Mouse (Mus musculus): Measurements from ENCODE around the gene Ajap1.

Ajap1 gene

DNA sequence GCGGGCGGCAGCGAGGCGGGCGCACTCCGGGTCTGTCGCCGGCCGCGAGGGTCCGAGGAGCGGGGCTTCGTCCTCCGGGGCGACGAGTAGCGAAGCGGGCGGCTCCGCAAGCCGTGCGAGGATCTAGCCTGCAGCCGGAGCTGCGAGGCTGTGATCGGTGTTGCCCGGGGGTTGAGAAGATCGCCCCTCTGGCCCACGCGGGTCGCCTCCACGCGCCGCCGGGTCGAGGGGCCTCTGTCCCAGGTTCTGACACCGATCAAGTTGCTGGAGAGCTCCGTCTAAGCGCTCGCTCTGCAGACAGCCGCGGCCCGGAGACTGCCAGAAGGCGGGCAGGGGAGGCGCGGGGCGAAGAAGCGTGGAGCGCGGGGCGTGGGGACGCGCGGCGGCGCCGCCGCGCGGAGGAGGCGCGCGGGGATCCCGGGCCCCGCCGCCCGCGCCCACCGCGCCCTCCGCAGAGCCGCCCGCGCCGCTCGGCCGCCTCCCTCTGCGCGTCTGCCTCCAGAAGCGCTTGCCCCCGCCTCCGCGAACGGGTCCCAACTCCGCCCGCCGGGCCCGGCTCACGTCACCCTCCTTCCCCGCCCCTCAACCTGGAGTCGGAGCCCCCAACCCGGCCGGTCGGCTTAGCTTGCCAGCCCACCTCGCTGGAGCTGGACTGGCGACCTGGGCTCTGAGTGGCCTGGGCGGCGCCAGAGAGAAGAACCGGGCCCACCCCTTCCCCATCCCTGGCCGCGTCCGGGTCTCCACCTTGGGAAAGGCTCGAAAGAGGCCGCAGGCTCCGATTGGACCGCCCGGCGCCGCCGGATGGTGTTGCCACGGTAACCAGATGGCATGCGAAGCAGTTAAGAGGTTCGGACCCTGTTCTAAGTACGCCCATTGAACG is at the start of gene Ajap1:
Gene Ajap1, minus strand, starts transcription at position 353 of the 880 bp plus-strand sequence.
- no peak for DNase-seq

DNA sequence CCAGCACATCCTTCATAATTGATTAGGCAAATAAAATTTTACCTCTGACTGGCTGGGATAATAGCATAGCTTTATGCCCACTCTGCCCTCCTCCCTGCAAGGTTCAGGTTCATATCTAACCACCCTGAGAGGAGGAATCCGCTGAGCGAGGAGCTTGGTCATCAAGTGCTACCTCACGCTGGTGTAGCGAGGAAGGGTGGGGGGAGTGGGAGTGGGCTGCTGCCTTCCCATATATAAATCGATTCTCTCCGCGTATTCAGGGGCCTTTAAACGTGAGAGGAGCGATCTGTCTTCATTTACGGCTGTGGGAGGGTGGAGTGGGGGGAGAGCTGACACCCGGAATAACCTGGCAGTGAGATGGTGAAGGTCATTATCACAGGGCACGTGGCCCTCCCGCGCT is 47.9 kb upstream of the Ajap1 start:
- no peak for DNase-seq

DNA sequence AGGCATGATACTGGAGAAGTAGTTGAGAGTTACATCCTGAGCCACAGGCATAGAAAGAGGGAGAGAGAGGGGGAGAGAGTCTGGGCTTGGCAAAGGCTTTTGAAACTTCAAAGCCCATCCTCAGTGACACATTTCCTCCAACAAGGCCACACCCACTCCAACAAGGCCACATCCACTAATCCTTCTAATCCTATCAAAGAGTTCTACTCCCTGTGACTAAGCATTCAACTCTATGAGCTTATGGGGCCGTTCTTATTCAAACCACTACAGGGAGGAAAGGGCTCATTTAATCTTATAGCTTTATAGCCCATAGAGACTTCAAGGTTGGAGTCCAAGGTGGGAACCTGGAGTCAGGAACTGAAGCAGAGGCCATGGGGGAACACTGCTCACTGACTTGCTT is 39.0 kb upstream of the Ajap1 start:
- no peak for DNase-seq

DNA sequence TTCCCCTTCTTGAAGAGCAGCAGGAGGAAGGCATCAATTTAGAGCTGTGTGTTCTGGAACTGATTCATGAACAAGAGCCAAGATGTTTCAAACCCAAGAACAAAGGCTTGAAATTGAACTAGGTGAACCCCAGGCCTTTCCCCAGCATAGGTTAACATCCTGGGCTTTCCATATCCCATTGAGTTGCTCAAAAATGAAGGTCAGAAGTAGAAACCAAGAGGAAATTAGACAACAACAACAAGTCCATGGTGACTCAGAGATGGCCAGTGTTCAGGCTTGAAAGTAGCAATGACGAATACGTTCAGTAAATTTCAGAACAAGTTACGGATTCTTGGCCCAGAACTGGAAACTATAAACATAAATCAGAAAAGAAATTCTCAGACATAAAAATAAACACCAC is 37.3 kb upstream of the Ajap1 start:
- no peak for DNase-seq

DNA sequence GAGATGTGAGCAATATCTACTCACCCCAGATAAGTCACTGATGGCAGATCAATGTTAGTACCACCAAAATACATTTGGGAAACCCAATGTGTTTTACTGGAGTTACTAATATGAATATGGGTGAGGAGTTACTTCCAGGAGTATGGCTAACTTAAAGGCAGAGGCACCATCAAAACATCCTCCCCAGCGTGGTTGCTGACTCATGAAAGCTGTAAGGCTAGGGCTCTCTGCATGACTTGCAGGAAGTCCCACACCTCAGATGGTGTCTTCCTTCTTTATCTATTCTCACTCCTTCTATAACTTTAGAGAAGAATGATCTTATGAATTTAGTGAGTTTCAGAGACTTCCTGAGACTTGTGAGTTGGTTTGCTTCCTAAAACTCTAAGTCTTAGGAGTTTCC is 36.7 kb upstream of the Ajap1 start:
- DNase-seq = no peak

DNA sequence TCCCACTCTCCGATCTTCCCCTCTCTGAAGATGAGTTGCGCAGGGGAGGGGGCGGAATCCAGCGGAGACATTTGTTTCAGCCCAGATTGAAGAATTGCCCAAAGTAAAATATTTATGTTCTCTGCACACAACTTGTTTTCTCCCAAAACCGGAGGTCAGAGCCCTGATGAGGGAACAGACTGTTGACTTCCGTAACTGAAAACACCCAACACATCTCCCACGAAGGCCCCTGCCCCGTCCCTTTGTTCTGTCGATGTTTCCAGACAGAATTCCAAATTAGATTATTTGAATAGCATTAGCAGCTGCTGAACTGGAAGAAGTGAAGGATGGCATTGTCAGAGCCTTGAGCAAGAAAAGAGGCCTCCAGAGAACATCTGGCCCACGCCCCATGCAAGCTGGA is 33.2 kb upstream of the Ajap1 start:
- DNase-seq = no peak

DNA sequence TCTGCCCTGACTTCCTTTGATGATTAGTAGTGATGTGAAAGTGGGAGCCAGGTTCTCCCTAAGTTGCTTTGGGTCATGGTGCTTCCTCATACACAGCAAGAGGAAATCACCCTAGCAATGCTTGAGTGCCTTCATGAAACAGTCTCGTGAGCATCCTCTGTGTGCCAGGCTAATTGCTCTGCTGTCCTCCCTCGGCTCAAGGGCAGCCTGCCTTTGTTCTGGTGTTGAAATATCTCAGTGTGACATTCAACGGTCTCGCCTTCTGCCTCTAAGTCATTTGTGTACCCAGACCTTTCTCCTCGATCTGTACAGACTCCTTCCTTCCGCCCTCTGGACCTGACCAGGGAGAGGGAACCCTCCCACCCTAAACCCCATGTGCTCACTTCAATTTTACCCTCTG is 31.5 kb upstream of the Ajap1 start:
- no peak for DNase-seq

DNA sequence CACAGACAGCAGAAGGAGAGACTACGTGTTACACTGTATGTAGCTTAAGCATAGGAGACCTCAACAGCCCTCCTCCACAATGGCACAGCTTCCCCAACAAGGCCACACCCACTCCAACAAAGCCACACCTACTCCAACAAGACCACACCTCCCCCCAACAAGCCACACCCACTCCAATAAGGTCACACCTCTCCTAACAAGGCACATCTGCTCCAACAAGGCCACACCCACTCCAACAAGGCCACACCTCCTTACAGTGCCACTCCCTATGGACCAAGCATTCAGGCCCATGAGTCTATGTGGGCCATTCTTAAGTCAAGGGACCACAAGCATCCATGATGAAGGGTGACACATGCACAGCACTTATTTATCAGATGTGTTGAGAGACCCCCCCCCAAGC is 28.9 kb upstream of the Ajap1 start:
- DNase-seq = no peak

DNA sequence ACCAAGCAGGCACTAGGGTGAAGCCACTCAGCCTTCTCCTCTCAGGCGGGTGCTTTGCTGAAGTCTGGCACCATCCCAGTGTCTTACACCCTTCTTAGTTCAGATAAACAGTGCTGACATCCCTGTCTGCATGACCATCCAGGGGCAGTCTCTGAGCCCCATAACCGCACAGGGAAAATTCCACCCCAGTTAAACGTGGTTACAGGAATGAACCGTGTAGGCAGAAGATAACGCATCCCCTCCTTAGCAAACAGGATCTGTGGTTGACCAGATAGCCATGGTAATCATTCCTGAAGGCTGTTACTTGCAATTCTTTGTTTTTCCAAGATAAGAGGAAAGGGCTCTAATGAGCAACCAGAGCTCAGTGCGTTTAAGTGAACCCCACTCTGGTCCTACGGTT is 19.3 kb upstream of the Ajap1 start:
- no peak for DNase-seq

DNA sequence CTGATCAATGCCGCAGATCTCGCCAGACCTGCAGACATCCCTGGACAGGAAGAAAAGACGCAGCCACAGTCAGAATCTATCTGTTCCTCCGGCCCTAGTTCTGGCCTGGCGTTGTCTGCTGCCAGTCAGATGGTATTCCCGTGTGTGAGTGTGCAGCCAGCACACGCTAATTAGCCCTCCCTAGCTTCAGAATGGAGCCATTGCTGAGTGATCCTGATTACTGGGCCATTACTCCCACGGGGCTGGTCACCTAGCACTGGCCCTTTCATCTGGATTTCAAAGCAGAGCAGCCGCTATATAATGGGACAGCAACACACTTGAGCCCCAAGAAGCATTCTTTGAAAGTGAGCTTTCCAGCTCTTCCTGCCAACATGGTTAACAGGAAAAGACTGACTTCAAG is 9.8 kb upstream of the Ajap1 start:
- no peak for DNase-seq

DNA sequence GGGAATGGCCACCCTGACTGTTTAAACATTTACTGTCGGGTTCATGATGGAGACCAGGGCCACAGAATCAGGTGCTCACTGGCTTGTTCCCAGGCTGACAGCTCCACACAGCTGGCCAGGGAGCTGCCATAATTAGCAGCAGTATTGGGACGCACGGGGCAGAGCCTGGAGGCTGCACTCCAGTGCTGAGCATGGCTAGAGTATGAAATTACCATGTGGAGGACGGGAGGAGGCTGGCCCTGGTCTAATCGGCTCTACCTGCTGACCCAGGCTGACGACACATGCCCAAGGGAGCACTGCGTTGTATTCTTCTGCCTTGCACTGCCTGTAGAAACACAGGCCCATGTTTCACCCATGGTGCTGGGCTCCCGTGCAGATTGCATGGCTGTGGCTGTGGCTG is 6.5 kb upstream of the Ajap1 start:
- no peak for DNase-seq

DNA sequence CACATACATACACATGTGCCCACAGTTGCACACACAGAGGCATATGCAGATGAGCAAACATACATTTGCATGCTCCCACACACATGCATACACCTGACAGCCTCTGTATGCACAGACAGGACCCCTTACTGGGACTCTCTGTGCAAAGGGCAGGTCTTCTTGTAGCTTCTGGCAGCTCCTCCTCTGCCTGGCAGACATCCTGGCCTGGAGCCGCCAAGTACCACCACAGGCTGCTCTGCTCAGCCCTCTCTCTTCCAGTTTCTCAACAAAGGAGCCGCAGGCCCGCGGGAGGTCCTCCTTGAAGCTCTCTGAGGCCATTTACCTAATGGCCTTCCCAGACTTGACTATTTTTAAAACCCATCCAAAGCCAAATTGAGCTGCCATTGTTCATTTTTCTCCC is 3.3 kb upstream of the Ajap1 start:
- DNase-seq = no peak

DNA sequence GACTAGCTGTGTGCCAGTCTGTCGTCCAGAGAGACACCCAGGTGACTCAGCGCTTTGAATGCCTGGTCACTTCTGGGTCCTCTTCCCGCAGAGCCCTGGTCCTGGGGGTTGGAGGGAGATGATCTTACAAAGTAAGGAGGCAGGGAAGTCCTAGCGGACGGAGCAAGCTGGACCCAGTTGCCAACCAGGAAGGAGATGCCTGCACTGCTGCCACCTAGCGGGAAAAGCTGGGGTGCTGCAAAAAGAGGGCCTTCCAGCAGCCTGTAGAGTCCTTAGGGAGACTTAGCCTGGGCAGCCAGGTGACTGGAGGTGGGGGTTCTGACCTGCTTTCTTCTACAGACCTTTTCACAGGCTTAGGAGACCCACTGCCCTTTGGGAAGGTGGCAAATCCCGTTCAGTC is 1.8 kb upstream of the Ajap1 start:
- peak in 1 of 2 experiments; percentile 4 for DNase-seq

DNA sequence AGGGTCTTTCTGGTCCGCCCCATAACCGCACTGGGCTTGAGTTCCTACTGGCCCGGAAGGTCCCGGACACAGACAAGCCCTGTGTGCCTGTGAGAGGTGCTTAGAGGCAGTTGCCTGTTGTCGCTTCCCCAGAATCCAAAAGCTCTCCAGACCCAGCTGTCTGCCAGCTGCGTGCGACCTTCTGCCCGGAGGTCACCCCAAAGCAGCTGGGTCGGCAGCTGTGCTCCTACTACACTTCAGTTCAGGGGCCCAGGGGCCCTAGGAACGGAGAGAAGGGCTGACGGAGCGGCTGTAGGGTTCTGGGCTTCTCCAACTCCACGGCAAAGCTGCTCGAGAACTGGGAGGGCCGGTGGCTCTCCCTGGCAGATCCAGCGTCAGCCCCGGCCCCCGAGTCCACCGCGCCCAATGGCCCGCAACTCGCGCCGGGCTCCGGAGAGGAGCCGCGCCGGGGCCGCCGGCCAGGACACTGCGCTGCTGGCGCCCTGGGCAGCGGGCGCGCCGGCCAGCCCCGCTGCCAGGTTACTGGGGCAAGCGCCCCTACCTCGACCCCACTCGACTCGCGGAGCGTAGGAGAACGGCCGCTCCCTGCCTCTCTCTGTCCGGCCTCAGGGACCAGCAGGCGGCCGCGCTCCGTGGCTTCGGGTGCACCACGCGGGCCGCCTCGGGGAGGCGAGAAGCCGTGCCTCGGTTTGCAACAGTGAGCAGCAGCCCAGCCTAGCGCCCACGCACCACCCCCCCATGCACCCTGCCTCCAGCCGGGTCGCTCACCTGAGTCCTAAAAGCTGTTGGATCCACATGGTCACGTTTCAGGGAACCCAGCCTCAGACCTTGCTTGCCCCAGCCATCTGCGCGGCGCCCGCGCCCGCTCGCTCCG is 1.0 kb downstream of the Ajap1 start:
- DNase-seq = no peak

DNA sequence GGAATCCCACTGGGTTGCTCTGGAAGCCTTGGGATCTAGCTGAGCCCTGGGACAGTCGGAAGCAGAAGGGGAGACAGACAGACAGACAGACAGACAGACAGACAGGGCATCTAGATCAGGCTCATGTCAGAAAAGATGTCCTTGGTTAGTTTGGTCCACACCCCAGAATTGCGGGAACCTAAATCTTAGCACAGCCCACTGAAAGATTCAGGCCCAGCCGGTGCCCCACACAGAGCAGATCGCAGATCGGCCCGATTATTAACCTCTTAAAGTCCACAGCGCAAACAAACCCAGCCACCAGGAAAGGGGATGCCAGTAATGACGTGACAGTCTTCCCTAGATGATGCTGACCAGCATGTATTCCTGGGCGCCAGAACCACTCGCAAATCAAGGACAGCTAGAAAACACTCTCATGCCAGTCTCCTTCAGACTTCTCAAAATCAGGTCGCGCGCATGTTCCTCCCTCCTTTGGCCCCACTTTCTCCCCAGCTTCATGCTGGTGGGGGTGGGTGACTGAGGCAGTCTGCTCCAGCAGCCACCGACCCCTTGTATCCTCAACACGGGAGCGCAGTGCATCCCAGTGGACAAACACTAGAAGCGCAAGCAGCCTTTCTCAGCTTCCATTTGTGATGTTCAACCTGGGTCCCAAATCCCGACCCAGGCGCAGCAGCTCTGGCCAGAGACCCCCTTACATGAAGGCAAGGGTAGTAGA is 1.9 kb downstream of the Ajap1 start:
- no peak for DNase-seq

DNA sequence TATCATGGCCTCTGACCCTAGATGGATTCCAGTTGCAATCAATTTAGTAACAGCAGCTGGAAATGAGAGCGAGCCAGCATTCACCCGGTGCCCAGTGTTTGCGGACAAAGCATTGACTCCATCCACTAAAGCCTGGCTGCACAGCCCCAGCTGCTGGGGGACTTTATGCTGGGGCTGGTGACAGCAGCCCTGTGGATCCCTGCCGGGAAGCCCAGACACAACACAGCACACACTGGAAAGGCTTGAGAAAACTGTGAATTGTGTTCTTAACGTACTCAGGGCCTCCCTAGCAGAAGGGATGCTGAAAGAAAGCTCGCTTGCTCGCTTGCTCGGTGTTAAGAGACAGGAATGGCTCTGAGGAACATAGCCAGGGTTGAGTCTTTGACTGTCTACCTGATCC is 3.5 kb downstream of the Ajap1 start:
- DNase-seq = no peak

DNA sequence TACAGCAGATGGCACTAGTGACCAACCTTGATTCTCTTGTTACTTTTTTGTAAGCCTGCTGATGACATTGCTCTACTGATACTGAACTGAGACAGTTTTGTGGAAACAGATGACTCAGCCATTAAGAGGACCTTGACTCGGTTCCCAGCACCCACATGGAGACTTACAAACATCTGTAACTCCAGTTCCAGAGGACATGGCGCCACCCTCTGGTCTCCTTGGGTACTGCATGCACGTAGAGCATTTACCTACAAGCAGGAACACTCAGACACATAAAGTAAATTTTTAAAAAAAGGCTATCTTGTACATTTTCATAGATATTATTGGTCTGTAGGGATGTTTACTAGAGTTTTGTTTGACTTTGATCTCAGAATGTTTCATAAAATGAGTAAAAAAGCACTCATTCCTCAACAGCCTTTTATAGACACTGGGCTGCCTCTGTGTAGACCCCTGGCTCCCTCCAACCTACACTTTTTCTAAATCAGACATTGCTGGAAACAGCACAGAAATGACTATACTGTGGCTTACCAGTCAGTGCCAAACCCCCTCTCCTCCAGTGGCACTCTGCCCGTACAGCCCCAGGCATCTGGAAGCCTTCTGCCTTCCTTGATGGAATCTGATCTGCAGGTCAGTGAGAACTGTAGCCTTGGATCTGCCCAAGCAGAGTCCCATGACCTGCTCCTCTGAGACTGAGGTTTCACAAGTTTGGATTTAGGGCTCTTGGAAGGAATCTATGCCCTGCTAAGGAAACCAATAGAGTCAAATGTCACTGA is 8.9 kb downstream of the Ajap1 start:
- DNase-seq = no peak

DNA sequence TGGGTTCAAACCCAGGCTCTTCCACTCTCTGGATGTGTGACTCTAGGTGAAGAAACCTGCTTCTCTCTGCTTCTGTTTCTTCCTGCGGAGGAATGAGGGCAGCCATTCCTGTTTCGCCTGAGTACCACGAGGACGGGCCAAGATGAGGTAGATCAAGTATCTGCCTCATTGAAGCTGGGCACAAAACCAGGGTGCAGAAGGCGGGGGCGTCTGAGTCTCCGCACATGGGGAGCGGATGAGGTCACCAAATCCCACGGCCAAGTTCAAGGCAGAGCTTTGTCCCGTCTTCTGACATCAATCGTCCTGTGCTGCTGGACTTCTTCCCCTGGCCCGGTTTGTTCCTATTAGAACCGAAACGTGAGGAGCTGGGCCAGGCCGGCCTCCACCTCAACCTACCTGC is 12.9 kb downstream of the Ajap1 start:
- no peak for DNase-seq

DNA sequence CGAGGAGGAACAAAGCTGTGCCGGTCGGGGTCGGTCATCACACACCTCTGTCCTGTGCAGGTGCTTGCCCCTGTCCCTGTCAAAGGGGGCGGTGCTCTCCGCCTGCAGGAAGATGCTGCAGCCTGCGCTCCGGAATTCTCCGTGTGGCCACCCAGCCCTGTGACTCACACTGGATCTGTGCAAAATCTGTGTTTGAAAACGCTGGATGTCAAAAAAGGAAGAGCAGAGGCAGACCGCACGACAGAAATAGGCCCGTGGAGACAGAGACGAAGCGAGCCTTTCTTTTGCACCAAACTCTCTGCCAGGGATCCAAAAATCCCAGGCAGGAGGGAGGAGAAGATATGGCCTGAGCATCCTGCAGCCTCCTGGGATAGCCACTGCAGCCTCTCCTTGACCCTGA is 22.7 kb downstream of the Ajap1 start:
- no peak for DNase-seq

DNA sequence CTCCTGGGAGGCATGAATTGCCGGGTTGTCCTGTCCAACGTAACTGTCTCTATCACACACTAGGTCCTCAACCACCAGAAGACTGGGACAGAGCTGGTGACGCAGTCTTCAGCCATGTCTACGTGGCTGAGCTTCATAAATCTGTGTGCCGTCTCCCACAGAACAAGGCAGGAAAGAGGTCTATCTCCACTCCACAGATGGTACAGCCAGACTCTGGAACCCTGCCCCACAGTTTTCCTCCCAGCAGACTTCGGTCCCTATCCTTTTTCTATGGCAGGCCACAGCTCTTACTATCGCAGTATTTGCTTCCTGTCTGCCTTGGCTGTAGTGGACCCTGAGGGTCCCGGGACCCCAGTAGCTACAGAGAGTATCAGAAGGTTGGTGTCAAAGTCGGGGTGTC is 23.1 kb downstream of the Ajap1 start:
- DNase-seq = no peak

DNA sequence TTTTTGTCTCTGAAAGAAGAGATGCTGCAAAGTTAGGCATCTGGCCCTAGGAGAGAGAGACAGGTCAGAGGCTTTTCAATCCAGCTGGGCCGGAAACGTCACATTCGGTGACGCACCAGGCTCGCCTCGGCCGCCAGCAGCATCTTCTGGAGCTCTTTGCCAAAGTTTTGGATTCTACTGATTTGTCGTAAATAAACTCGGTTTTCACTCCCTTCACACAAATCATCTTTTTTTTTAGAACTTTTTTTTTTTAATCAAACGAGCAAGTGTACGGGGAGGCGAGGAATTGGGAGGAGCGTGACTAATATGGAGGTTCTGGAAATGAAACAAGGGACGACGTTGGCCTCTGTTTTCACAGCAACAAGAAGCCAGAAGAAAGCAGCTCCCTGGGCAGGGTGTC is 23.8 kb downstream of the Ajap1 start:
- no peak for DNase-seq

DNA sequence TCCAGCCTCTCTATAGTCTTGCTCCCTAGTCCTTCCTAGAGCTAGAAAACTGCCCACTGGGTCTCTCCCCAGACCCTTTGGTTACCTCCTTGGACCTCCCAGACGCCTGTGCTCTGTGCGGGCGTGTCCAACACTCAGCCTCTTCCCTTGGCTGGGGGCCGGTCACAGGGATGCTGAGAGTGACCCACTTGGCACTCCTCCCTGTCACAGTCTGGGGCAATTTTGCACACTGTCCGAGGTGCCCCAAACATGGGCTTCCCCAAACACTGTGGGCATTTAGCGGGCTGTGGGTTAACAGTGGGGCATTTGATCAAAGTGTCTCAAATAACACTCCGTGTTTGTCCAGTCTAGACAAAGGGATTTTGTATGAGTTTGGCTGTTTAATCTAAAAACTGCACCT is 29.1 kb downstream of the Ajap1 start:
- no peak for DNase-seq

DNA sequence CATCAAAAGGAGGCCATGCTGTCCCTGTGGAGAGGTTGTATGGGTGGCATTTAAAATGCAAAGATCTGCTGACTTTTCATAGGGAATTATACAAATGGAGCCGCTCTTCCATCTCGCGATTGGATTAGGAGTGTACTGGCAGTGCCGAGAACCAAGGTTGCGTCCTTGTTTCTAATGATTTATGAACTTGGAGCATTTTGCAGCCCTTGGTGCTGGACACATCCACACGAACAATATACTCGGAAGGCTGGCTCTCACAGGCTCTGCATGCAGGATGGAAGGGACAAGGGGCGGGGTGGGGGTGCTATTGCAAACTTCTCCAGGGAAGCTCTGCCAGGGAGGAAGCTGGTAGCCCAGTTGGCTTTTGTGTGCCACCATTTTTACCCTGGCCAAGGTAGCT is 31.1 kb downstream of the Ajap1 start:
- DNase-seq = no peak

All from spleen, adult 18-20 months (tissue).